Mouse (Mus musculus) c-Kit-positive CD71-positive TER-119-positive erythroid progenitor cells, embryonic 14.5 days (primary cell): ENCODE results near the gene Tnr.

Experiments used
- DNase-seq: peaks from one replicate; pipeline ENCODE4 v3.0.0-alpha.2; 2013; ENCODE audit warnings: low spot score

Tnr gene

GRCm38 (mm10) chr1:159796021-159796420 is 272.5 kb downstream of the Tnr start:
- no peak for DNase-seq

- DNase-seq = no peak
These were observed 276.8 kb downstream of the Tnr start for GRCm38 (mm10) chr1:159800366-159800765.

- no peak for DNase-seq
These were observed 278.2 kb downstream of the Tnr start for GRCm38 (mm10) chr1:159801753-159802152.

- no peak for DNase-seq
These were observed 280.1 kb downstream of the Tnr start for GRCm38 (mm10) chr1:159803711-159804110.

GRCm38 (mm10) chr1:159809493-159809892 is 285.9 kb downstream of the Tnr start:
- no peak for DNase-seq

- DNase-seq = no peak
These were observed 288.2 kb downstream of the Tnr start for GRCm38 (mm10) chr1:159811805-159812204.

- peak; percentile 14 for DNase-seq
These were observed 289.3 kb downstream of the Tnr start for GRCm38 (mm10) chr1:159812820-159813411.

- DNase-seq = no peak
These were observed 290.8 kb downstream of the Tnr start for GRCm38 (mm10) chr1:159814348-159814747.

- no peak for DNase-seq
These were observed 293.2 kb downstream of the Tnr start for GRCm38 (mm10) chr1:159816614-159817371.

GRCm38 (mm10) chr1:159819511-159819910 is 295.9 kb downstream of the Tnr start:
- no peak for DNase-seq

GRCm38 (mm10) chr1:159822416-159822815 is 298.8 kb downstream of the Tnr start:
- DNase-seq = no peak

GRCm38 (mm10) chr1:159828531-159828930 is 305.0 kb downstream of the Tnr start:
- DNase-seq = no peak

GRCm38 (mm10) chr1:159833165-159833564 is 309.6 kb downstream of the Tnr start:
- no peak for DNase-seq

GRCm38 (mm10) chr1:159833646-159834338 is 310.2 kb downstream of the Tnr start:
- no peak for DNase-seq

GRCm38 (mm10) chr1:159835126-159835525 is 311.6 kb downstream of the Tnr start:
- DNase-seq = no peak

- DNase-seq = no peak
These were observed 316.8 kb downstream of the Tnr start for GRCm38 (mm10) chr1:159840337-159840736.

GRCm38 (mm10) chr1:159842876-159843275 is 319.3 kb downstream of the Tnr start:
- DNase-seq = no peak

- DNase-seq = no peak
These were observed 328.5 kb downstream of the Tnr start for GRCm38 (mm10) chr1:159852088-159852487.

- no peak for DNase-seq
These were observed 330.7 kb downstream of the Tnr start for GRCm38 (mm10) chr1:159854261-159854660.

GRCm38 (mm10) chr1:159861782-159862474 is 338.4 kb downstream of the Tnr start:
- no peak for DNase-seq

GRCm38 (mm10) chr1:159865696-159866095 is 342.1 kb downstream of the Tnr start:
- DNase-seq = no peak

- no peak for DNase-seq
These were observed 346.3 kb downstream of the Tnr start for GRCm38 (mm10) chr1:159869619-159870441.
